Mouse (Mus musculus) fibroblast of lung, adult 2 months (primary cell): ENCODE data around the gene N4bp2l1.

Source experiments
- DNase-seq: peaks from one replicate; pipeline ENCODE4 v3.0.0-alpha.2; 2011; ENCODE audit warnings: low read depth

The N4bp2l1 gene

DNA sequence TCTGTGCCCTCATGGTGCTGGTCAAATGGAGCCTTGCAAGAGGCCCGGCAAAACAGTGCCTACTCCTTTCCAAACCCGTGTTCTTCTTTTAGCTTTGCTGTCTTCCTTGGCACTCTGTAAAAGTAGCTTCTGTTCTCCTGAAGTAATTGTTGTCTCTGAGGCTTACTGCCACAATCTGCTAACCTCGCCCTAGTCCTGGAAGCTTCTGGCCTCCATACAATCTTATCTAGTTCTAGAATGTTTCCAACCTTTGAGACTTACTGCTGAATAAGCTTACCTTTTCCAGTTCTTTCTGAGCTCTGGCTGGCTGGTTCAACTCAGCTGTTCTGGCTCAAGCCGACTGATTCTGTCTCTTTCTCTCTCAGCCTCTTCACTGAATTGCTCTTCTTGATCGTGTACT is 35.2 kb downstream of the N4bp2l1 start:
- DNase-seq = no peak

DNA sequence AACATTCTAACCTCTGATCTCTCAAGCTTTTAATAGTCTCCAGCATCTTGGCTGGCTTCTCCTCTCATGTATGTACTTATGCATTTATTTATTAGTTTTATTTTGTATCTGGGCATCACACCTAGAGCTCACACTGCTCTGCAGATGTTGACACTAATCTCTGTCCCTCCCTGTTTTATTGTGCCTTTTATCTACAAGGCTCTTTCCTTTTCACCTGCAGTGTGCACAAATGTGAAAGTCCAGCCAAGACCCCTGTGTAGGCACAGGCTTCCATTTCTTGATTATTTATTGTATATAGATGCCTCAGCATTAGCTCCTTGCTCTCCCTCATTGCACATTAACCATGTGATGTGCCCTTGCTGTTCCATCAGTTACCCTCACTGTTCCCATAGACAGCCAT is 35.6 kb downstream of the N4bp2l1 start:
- no peak for DNase-seq

DNA sequence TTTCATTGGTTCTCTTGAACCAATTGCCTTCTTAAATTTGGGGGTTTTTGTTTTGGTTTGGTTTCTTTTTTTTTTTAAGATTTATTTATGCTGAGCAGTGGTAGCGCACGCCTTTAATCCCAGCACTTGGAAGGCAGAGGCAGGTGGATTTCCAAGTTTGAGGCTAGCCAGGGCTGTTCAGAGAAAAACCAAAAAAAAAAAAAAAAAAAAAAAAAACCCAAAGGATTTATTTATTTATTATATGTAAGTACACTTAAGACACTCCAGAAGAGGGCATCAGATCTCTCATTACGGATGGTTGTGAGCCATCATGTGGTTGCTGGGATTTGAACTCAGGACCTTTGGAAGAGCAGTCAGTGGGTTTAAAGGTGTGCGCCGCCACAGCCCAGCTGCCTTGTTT is 36.1 kb downstream of the N4bp2l1 start:
- DNase-seq = no peak

DNA sequence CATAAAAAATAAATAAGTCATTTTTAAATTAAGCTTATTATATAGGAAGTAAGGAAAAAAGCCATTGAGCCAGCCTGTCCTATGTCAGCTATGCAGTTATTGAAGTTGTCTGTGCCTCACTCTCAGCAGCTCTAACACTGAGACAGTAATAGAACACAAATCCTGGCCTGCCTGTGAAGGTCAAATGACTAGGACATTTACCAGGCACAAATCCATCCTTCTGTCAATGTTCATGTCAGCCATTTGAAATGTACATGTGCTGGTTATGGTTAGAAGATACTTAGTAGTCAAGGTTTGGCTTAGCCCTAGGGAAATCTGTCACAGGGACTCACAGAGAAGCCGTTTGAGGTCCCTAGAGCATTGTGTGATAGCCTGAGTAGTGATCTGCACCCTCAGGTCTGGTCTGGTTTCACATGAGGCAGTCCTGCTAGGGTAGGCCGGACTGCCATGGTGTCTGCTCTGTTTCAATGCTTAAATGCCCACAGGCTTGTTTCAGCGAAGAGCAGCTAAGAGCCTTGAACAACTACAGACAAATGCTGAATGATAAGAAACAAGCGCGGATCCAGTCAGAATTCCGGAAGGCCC is 37.4 kb downstream of the N4bp2l1 start:
- DNase-seq = no peak

DNA sequence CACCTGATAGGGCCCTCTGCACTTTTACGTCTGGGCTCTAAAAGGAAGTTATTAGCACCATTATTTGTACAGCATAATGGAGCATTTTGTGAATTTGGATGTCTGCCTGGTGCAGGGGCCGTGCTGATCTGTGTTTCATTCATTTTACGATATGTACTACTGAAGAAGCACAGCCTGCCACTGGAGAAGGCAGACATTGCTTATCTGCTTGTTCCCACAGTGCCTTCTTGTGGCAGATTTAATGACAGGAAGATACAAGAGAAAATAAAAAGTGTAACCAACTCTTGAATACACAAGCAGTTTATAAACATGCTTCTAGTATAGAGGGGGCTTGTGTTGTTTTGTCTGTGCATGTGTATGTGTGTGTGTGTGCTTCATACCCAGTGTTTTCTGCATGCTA is 45.4 kb downstream of the N4bp2l1 start:
- no peak for DNase-seq

DNA sequence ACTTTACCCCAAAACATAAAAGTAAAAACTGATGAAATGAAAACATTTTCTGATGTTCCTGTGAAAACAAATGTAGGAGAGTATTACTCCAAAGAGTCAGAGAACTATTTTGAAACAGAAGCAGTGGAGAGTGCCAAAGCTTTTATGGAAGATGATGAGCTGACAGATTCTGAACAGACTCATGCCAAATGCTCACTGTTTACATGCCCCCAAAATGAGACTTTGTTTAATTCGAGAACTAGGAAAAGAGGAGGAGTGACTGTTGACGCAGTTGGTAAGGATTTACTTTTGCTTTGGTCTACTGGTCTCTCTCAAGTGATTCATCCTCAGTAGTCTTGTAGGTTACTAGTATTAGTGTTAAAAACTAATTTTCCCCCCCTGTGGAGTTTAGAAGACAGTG is 53.8 kb downstream of the N4bp2l1 start:
- no peak for DNase-seq

DNA sequence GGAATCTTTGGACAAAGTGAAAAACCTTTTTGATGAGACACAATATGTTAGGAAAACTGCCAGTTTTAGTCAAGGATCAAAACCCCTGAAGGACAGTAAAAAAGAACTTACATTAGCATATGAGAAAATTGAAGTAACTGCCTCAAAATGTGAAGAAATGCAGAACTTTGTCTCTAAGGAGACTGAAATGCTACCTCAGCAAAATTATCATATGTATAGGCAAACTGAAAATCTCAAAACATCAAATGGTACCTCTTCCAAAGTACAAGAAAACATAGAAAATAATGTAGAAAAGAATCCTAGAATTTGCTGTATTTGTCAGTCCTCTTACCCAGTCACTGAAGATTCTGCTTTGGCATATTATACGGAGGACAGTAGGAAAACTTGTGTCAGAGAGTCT is 55.7 kb downstream of the N4bp2l1 start:
- no peak for DNase-seq

DNA sequence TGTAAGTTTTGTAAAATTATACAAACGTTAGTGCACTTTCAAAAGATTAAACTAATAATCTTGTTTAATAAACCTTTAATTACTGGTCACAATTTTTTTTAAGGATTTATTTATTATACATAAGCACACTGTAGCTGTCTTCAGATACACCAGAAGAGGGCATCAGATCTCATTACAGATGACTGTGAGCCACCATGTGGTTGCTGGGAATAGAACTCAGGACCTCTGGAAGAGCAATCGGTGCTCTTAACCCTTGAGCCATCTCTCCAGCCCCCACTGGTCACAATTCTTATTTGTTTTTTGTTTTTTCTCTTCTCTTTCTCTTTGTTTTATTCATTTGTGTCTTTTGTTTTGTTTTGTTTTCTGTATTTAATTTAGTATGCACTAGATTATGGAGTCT is 71.7 kb downstream of the N4bp2l1 start:
- DNase-seq = no peak

DNA sequence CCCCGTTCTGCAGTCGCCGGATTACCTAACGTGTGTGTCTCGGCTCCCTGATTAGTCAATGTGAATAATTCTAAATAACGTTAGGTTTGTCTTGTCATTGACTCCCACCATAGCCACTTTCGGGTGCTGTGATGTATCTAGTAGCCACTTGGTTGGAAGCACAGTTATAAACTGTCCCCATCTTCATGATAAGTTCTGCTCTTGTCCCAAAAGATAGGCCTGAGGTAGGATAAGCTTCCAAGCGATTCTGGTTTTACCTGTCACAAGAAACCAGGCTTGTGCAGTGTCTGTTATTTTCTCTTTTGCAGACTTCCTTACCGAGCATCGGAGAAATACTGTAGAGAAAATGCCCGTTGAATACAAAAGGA is 74.1 kb downstream of the N4bp2l1 start:
- DNase-seq = no peak

DNA sequence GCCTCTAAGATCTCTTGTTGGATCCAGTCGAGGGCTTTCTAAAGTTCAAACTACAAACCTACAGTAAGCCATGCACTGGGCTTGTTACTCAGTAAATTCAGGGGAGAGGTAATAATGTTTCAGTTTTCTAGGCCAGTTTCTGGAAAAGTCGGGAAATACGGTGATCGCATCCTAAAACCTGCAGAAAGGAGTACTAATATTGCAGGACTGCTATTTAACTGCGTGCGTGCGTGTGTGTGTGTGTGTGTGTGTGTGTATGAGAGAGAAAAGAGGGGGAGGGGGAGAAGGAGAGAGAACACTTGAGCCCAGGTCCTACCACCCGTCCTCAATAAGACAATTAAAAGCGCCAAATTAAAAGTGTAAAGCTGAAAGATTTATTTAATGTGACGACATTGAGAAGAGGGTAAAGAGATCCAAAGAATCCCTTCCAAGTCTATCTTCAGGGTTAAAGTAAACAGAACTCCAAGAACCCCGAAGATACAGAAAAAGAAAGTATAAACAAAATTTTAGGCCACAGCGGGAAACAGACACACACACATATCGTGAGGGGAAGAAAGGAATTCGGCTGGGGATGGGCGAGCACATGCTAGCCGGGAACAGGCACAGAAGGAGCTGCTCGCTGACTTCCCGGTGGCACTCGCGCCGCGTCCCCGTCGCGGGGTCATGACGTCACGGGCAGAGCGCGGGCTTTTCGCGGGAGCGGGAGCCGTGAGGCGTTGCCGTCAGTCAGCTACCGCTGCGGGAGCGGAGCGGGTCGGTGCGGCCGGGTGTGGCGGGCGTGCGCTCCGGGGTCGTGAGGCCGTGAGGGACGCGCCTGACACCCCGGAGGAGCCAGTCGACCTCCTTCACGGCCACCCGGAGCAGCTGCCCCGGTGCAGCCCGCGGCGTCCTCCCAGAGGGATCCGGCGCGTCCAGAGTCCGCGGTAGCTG is 74.8 kb downstream of the N4bp2l1 start, which contains the start of gene Brca2:
Gene Brca2 (plus strand): TSS at position 694 of the 930 bp plus-strand sequence.
- peak; percentile 40 for DNase-seq
